Mouse (Mus musculus) spleen, adult 2 months (tissue): ENCODE measurements around the gene Rcor1. TPM values are rescaled to one million over a fixed set of nuclear protein-coding genes. Genes with fewer than 3 reads are reported as not detected.
A peak's percentile ranks its signal among the peaks of the same experiment; 100 is the strongest.

Source experiments
- DNase-seq, 2 experiments: peaks; one replicate each; pipeline versions ENCODE4 v3.0.0 to v3.0.0-alpha.2; 2012 to 2021; ENCODE audit warnings: low spot score in 2 of 2, low read depth in 1 of 2
- H3K27ac ChIP-seq: fragments of 200-500 bp; 2 replicates; pipeline ENCODE4 v1.5.1; 2012; ENCODE audit warnings: low read length, inconsistent platforms; ENCODE audit not compliant: insufficient read depth
- H3K27me3 ChIP-seq: fragments of 200-500 bp; 2 replicates; pipeline ENCODE4 v1.6.1; 2012; ENCODE audit warnings: mild to moderate bottlenecking, moderate library complexity, low read length, inconsistent platforms; ENCODE audit not compliant: control insufficient read depth, insufficient read depth
- H3K36me3 ChIP-seq: fragments of 200-500 bp; 2 replicates; pipeline ENCODE4 v1.6.1; 2012; ENCODE audit warnings: mild to moderate bottlenecking, low read length, inconsistent platforms; ENCODE audit not compliant: control insufficient read depth, insufficient read depth
- H3K4me1 ChIP-seq: fragments of 200-500 bp; 2 replicates; pipeline ENCODE4 v1.6.1; 2011; ENCODE audit warnings: inconsistent platforms; ENCODE audit not compliant: control insufficient read depth, insufficient read depth, insufficient read length
- H3K4me3 ChIP-seq: fragments of 200-500 bp; 2 replicates; pipeline ENCODE4 v1.5.1; 2011; ENCODE audit warnings: mild to moderate bottlenecking, inconsistent platforms; ENCODE audit not compliant: insufficient read depth, insufficient read length; ENCODE audit errors: extremely low read depth
- CTCF ChIP-seq: fragments of 200-500 bp; IDR thresholded peaks from 2 replicates; pipeline ENCODE4 v1.5.1; 2011; ENCODE audit warnings: mild to moderate bottlenecking, inconsistent platforms; ENCODE audit not compliant: insufficient read depth, insufficient read length, insufficient replicate concordance; ENCODE audit errors: extremely low read depth
- POLR2A ChIP-seq: fragments of 200-500 bp; IDR thresholded peaks from 2 replicates; pipeline ENCODE4 v1.6.1; 2011; ENCODE audit warnings: low read depth, low read length, inconsistent platforms
- WGBS: fragments of 180-500 bp; shearing (Covaris S2); methylation state at CpG from one replicate; pipeline ENCODE4 v1.1.7; 2018; 5-methylcytosine and 5-hydroxymethylcytosine counted together
- polyA plus RNA-seq: library from polyadenylated mRNA; depleted of rRNA; stranded (reverse); fragments of >200 nt; gene quantifications from 2 replicates; pipeline ENCODE4 v1.2.3, GENCODE M21; 2012

The Rcor1 gene
- polyA plus RNA-seq, 1 experiment: 7.8 TPM

DNA sequence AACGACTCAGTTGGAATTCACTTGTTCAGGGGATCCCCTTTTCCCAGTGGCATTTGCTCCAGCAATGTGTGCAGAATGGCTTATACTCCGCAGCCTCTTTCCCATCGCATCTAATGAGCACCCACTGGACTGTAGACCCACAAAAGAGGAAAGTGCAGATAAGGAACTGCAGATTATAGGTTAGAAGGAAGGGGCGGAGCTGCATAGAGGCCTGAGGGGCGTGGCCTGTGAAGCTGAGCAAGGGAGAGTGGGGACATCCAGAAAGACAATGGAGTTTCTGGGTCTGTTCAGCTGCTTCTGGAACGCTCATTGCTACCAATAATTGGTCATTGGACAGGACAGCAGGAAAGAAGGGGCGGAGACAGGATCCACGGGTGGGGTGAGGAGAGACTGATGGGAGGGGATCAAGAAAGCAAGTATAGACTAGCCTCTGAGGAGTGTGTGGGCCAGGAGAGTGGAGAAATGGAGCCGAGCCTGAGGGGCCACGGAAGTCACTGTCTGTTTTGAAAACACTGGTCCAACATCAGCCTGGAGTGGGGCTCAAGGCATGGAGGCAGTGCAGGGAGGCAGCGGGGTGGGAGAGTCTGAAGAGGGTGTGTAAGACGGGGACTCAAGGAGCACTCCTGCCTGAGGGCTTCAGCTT, 3.8 kb upstream of the Rcor1 start:
- Histone ChIP-seq H3K4me3 (no peak overlapping the region), H3K27me3 (no peaks in the 10 kb centered on the region), H3K4me1 (peaks cover 15% of the 10 kb centered on the region), H3K36me3 (no peaks in the 10 kb centered on the region), H3K27ac (peak overlapping the region; percentile 12; the same call in 1 of the 2 replicates)
- 29% methylated on average over 12 of the region's 12 CpGs for WGBS
- DNase-seq: peak; percentile 34 to 74
- TF ChIP-seq CTCF: no peak
- TF ChIP-seq POLR2A: no peak

DNA sequence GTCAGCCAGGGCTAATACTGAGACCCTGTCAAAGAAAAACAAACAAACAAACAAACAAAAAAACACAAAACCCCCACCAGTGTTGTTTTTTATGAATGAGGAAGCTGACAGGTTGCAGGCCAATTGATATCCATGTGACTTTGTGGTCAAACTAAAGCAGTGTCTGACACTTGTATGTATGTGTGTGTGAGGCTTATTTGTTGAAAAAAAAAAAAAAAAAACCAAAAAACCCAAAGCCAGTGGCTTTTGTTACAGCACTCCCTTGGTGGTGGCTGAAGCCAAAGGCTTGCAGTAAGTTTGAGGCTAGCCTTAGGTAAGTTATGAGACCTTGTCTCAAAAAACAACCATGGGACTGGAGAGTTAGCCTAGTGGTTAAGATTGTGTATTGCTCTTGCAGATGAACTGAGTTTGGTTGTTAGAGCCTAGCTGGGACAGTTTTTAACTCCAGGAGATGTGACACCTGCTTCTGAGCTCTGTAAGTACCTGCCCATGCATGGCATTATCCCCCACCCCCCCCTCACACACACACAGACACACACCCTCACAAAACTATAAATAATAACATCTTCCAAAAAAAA, 2.9 kb upstream of the Rcor1 start:
- TF ChIP-seq POLR2A (no peak), CTCF (no peak)
- Histone ChIP-seq H3K4me1 (peaks cover 15% of the 10 kb centered on the region), H3K36me3 (no peaks in the 10 kb centered on the region), H3K4me3 (no peak overlapping the region), H3K27me3 (no peaks in the 10 kb centered on the region), H3K27ac (no peak overlapping the region)
- no peak for DNase-seq

DNA sequence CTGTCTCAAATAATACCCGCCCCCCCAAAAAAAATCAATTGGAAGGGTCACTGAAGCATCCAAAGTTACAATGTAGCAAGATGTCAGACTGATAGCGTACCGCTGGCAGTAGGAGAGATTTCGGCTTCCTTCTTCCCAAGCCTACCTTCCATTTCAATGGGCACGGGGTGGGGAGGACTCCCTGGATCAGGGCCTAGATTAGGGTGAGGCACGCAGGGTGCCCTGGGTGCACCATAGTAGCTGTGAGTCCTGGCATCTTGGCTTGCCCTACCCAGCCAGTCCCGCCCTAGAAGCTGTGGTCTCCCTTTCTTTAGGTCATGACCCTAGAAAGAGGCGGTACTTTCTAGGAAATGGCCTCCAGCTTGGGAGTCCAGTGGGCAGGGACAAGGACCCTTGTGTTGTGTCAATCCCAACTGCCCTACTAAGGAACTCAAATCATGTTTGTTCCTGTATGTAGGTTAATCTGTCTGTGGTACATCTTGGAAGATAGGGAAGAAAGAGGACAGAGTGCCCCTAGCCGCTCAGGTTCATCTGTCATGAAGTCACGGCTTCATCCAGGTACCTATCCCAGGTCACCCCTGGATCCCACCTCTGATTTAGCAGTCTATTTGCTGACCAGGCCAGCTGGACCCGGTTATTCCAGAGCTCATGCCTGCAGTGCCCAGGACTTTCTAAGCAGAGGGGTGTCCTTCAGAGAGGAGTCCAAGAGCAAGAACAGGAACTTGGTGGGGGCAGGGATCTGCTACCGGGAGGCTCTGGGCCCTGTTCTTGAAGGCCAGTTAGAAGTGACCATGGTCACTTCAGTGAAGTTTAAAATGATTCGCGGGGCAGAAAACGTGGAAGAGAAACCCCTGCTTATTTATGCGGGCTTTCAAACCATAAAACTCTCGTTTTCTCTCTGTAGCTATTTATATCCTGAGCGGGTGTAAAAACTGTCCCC, 1.6 kb upstream of the Rcor1 start:
- 50% methylated on average over 18 of the region's 18 CpGs for WGBS
- no peak overlapping the region for H3K4me3 ChIP-seq
- no peaks in the 10 kb centered on the region for H3K27me3 ChIP-seq
- H3K36me3 ChIP-seq: no peaks in the 10 kb centered on the region
- H3K4me1 ChIP-seq: peaks cover 15% of the 10 kb centered on the region
- H3K27ac ChIP-seq: no peak overlapping the region
- DNase-seq: peak in 1 of 2 experiments; percentile 8
- no peak for TF ChIP-seq CTCF
- no peak for TF ChIP-seq POLR2A

- DNase-seq: no peak
- Histone ChIP-seq H3K36me3 (0 out of 2 replicates have a peak, but pooled peaks cover 2% of the 10 kb centered on the region), H3K4me3 (peak overlapping the region; percentile 78), H3K27me3 (no peaks in the 10 kb centered on the region), H3K4me1 (peaks cover 15% of the 10 kb centered on the region), H3K27ac (peak overlapping the region; percentile 85)
- TF ChIP-seq POLR2A: peak; percentile 3; the same call in 1 of the 2 replicates
- no peak for TF ChIP-seq CTCF
- WGBS: 1% methylated on average over 54 of the region's 54 CpGs
Observed at GRCm38 (mm10) chr12:111038231-111038975, 748 bp upstream of the Rcor1 start.

DNA sequence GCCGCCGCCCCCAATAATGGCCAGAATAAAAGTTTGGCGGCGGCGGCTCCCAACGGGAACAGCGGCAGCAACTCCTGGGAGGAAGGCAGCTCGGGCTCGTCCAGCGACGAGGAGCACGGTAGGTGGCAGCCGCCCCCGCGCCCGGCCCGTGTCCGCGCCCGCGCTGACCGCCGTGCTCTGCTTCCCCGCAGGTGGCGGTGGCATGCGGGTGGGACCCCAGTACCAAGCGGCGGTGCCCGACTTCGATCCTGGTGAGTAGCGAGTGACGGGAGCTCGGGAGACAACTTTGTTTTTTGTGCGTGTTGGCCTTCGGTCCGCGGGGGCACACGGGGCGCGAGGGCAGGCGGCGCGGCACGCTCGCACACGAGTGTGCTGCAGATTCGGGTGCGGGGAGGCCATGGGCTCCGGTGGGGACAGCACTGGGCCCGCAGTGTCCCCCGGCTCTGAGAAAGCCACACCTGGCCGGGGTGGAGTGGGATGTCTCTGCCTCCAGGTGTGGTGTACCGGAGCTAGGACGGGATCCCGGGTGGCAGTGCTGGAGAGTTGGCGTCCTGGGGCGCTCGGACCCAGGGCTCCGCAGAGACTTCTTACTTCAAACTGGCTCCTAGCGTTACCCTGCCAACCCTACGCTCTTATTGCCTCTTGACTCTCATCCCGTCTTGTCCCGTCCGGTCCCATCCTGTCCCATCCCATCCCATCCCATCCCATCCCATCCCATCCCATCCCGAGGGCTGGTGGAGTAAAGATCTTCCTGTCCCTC, 800 bp downstream of the Rcor1 start:
- 0 out of 2 replicates have a peak, but pooled peaks cover 2% of the 10 kb centered on the region for H3K36me3 ChIP-seq
- peaks cover 11% of the 10 kb centered on the region for H3K4me1 ChIP-seq
- H3K27ac ChIP-seq: peak overlapping the region; percentile 85
- DNase-seq: peak in 1 of 2 experiments; percentile 36
- H3K27me3 ChIP-seq: no peaks in the 10 kb centered on the region
- H3K4me3 ChIP-seq: peak overlapping the region; percentile 87
- TF ChIP-seq POLR2A (no peak), CTCF (0 out of 2 replicates have a peak, but pooled peaks have one; percentile 4)
- WGBS: under 1% methylated on average over 62 of the region's 65 CpGs

DNA sequence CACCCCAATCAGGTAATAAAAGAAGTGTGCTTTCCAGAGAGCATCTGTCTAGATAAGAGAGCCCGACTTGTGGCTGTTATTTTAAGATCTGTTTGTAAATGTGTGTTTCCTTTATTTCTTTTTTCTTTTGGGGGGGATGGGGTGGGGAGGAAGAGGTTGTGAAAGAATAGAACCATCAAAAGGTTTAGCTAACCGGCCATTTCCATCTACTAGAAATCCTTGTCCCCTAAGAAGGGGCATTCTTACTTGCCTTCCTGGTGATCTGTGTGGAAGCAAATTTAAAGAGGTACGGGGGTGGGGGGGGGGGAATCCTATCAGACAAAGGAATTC, 1.3 kb downstream of the Rcor1 start:
- no peak overlapping the region for H3K27ac ChIP-seq
- peaks cover 6% of the 10 kb centered on the region for H3K4me1 ChIP-seq
- 0 out of 2 replicates have a peak, but pooled peaks cover 2% of the 10 kb centered on the region for H3K36me3 ChIP-seq
- no peak for TF ChIP-seq POLR2A
- no peak for TF ChIP-seq CTCF
- H3K27me3 ChIP-seq: no peaks in the 10 kb centered on the region
- H3K4me3 ChIP-seq: peak overlapping the region; percentile 87
- WGBS: 6% methylated on average over 3 of the region's 3 CpGs
- DNase-seq: no peak
